Mouse (Mus musculus) spleen, adult 2 months (tissue): ENCODE results near the gene Galnt12.

Source experiments
- CTCF ChIP-seq: fragments of 200-500 bp; IDR thresholded peaks from 2 replicates; pipeline ENCODE4 v1.5.1; 2011; ENCODE audit warnings: mild to moderate bottlenecking, inconsistent platforms; ENCODE audit not compliant: insufficient read depth, insufficient read length, insufficient replicate concordance; ENCODE audit errors: extremely low read depth
- POLR2A ChIP-seq: fragments of 200-500 bp; IDR thresholded peaks from 2 replicates; pipeline ENCODE4 v1.6.1; 2011; ENCODE audit warnings: low read depth, low read length, inconsistent platforms

GRCm38 (mm10) chr4:47060900-47061299, 30.8 kb upstream of the Galnt12 start:
- no peak for TF ChIP-seq POLR2A
- no peak for TF ChIP-seq CTCF
